Mouse (Mus musculus): ENCODE results near the gene Dnah2. TPM values are rescaled to one million over a fixed set of nuclear protein-coding genes. Genes with fewer than 3 reads are reported as not detected.
A peak's percentile ranks its signal among the peaks of the same experiment; 100 is the strongest.

The Dnah2 gene
- total and polyA plus RNA-seq, 3 experiments = 0.08 to 0.41 (median 0.23) TPM

GRCm38 (mm10) chr11:69413221-69414181, 135.4 kb downstream of the Dnah2 start, which contains the start of gene Kdm6b:
Gene Kdm6b (minus strand): TSS chr11:69413675.
- no peak within 1 kb of the TSS for H3K4me3 ChIP-seq
- no peak within 1 kb of the TSS for H3K27ac ChIP-seq
- H3K27me3 ChIP-seq (ENCODE audit: control insufficient read depth, insufficient read depth, low read length) = no peaks in the 10 kb centered on the region
- peaks cover 3% of the 10 kb centered on the region; the same call in 1 of the 2 replicates for H3K36me3 ChIP-seq (ENCODE audit: control insufficient read depth, insufficient read depth, low read length)
- no peaks in the 10 kb centered on the region for H3K79me2 ChIP-seq (replicated peaks; ENCODE audit: control insufficient read depth, insufficient read depth, low read length)
- peaks cover 17% of the 10 kb centered on the region for H3K4me1 ChIP-seq (ENCODE audit: control insufficient read depth, insufficient read depth, low read length)
- WGBS = 35% methylated on average over 12 of the region's 12 CpGs
- TF ChIP-seq EP300 (IDR thresholded peaks at IDR 0.05; ENCODE audit: insufficient read depth, low read depth, low read length) (no peak), CTCF (IDR thresholded peaks at IDR 0.05) (no peak), POLR2A (IDR thresholded peaks at IDR 0.05; ENCODE audit: insufficient read depth, low read depth, low read length) (no peak)
- intact Hi-C loops (cut with DNase I) = loop anchor here (10.0 kb wide), 1 partner anchor 581 kb away; the partner anchor contains the start of genes Gabarap and Phf23
- no peak within 1 kb of the TSS for H3K9ac ChIP-seq (ENCODE audit: low read depth, low read length)
- DNase-seq = no peak

- Histone ChIP-seq H3K4me3 (no peak overlapping the region), H3K36me3 (ENCODE audit: control insufficient read depth, insufficient read depth, low read length) (peaks cover 7% of the 10 kb centered on the region; the same call in 1 of the 2 replicates), H3K27me3 (ENCODE audit: control insufficient read depth, insufficient read depth, low read length) (no peaks in the 10 kb centered on the region), H3K9ac (ENCODE audit: low read depth, low read length) (no peak overlapping the region), H3K79me2 (replicated peaks; ENCODE audit: control insufficient read depth, insufficient read depth, low read length) (no peaks in the 10 kb centered on the region), H3K4me1 (ENCODE audit: control insufficient read depth, insufficient read depth, low read length) (peaks cover 21% of the 10 kb centered on the region), H3K27ac (no peak overlapping the region; the same call in 1 of the 2 replicates)
- no peak for TF ChIP-seq POLR2A (IDR thresholded peaks at IDR 0.05; ENCODE audit: insufficient read depth, low read depth, low read length)
- no peak for TF ChIP-seq CTCF (IDR thresholded peaks at IDR 0.05)
- TF ChIP-seq EP300 (IDR thresholded peaks at IDR 0.05; ENCODE audit: insufficient read depth, low read depth, low read length) = no peak
- 71% methylated on average over 7 of the region's 7 CpGs for WGBS
- no peak for DNase-seq
- intact Hi-C loops (cut with DNase I) = loop anchor here (10.0 kb wide), 1 partner anchor 582 kb away; the partner anchor contains the start of genes Gabarap and Phf23
These were observed 136.4 kb downstream of the Dnah2 start for GRCm38 (mm10) chr11:69412548-69412947.

GRCm38 (mm10) chr11:69411538-69412203, 137.2 kb downstream of the Dnah2 start:
- intact Hi-C loops (cut with DNase I) = loop anchor here (10.0 kb wide), 1 partner anchor 583 kb away; the partner anchor contains the start of genes Gabarap and Phf23
- peaks cover 19% of the 10 kb centered on the region for H3K4me1 ChIP-seq (ENCODE audit: control insufficient read depth, insufficient read depth, low read length)
- 1% methylated on average over 38 of the region's 39 CpGs for WGBS

DNA sequence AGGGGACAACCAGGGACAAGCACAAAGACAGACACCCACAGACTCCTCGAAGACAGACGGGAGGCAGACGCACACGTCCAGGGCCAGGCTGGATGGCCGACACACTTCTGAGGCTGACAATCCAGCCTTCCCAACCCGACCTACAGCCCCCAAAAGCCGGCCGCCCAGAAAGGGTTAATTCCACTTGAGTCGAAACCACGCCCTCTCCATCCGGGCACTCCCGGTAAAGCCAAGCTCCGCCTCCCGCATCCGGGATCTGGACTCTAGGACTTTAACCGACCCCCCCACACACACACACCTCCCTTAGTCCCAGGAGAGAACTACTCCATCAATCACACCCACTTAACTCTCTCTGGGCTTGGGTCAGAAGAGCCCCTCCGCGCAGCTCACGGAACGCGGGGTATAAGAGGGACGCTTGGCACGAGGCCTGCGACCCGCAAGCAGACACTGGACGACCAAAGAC, 137.8 kb downstream of the Dnah2 start:
- Histone ChIP-seq H3K4me3 (peak overlapping the region; percentile 80), H3K4me1 (ENCODE audit: control insufficient read depth, insufficient read depth, low read length) (peaks cover 19% of the 10 kb centered on the region), H3K27me3 (ENCODE audit: control insufficient read depth, insufficient read depth, low read length) (no peaks in the 10 kb centered on the region), H3K27ac (peak overlapping the region; percentile 90), H3K36me3 (ENCODE audit: control insufficient read depth, insufficient read depth, low read length) (peaks cover 7% of the 10 kb centered on the region; the same call in 1 of the 2 replicates), H3K9ac (ENCODE audit: low read depth, low read length) (peak overlapping the region; percentile 84), H3K79me2 (replicated peaks; ENCODE audit: control insufficient read depth, insufficient read depth, low read length) (no peaks in the 10 kb centered on the region)
- TF ChIP-seq POLR2A (IDR thresholded peaks at IDR 0.05; ENCODE audit: insufficient read depth, low read depth, low read length) (peak; percentile 39; the same call in 1 of the 2 replicates), CTCF (IDR thresholded peaks at IDR 0.05) (no peak), EP300 (IDR thresholded peaks at IDR 0.05; ENCODE audit: insufficient read depth, low read depth, low read length) (peak; percentile 36; the same call in 1 of the 2 replicates)
- DNase-seq = peak; percentile 92 to 94
- under 1% methylated on average over 26 of the region's 26 CpGs for WGBS
- intact Hi-C loops (cut with DNase I) = loop anchor here (10.0 kb wide), 1 partner anchor 584 kb away; the partner anchor contains the start of genes Gabarap and Phf23

More at GRCm38 (mm10) chr11:69411538-69412203, 137.2 kb downstream of the Dnah2 start:
- no peaks in the 10 kb centered on the region for H3K27me3 ChIP-seq (ENCODE audit: control insufficient read depth, insufficient read depth, low read length)
- H3K36me3 ChIP-seq (ENCODE audit: control insufficient read depth, insufficient read depth, low read length) = peaks cover 7% of the 10 kb centered on the region; the same call in 1 of the 2 replicates
- H3K4me3 ChIP-seq = peak overlapping the region; percentile 80
- peak; percentile 83 to 87 for DNase-seq
- peak overlapping the region; percentile 72 for H3K9ac ChIP-seq (ENCODE audit: low read depth, low read length)
- TF ChIP-seq EP300 (IDR thresholded peaks at IDR 0.05; ENCODE audit: insufficient read depth, low read depth, low read length) = no peak
- no peak for TF ChIP-seq POLR2A (IDR thresholded peaks at IDR 0.05; ENCODE audit: insufficient read depth, low read depth, low read length)
- no peak for TF ChIP-seq CTCF (IDR thresholded peaks at IDR 0.05)
- peak overlapping the region; percentile 90 for H3K27ac ChIP-seq
- no peaks in the 10 kb centered on the region for H3K79me2 ChIP-seq (replicated peaks; ENCODE audit: control insufficient read depth, insufficient read depth, low read length)

DNA sequence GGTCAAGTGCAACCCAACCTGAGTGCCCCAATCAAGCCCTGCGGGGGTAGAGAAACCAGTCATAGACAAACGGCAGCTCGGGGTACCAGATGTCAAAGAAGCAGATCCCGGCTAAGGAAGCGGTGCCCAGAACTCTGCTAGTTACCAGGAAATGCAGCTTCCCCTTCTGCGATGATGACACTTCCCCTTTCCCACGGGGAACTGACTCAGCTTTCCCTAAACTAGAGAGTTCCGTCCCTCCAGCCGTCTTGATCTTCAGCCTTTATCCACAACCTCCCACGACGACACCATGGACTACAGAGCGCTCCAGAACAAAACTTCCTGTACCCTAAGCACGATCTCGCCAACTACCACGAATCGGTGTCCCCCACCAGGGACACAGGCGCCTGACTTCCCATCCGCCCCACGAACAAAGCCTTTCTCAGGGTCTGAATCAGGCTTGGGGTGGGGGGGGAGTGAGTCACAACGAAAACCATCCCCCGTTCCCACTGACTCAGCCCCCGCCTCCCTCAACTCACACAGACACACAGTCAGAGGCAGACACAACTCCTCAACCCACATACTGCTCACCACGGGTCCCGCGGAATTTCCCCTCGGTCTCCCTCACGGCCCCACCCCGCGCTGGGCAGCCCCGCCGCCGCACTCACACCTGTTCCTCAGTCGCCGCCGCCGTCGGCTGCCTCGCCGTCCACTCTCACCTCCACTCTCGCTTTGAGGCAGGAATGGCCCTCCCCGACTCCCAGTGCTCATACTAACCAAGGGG, 138.4 kb downstream of the Dnah2 start:
- intact Hi-C loops (cut with DNase I) = loop anchor here (1.0 to 10.0 kb wide), 2 partner anchors 8 to 584 kb away; partner anchors contain the start of genes Gabarap and Phf23

More for the DNA sequence above, 138.4 kb downstream of the Dnah2 start:
- peak in 1 of 2 experiments; percentile 75 for DNase-seq
- no peaks in the 10 kb centered on the region for H3K79me2 ChIP-seq (replicated peaks; ENCODE audit: control insufficient read depth, insufficient read depth, low read length)
- under 1% methylated on average over 40 of the region's 41 CpGs for WGBS
- peaks cover 19% of the 10 kb centered on the region for H3K4me1 ChIP-seq (ENCODE audit: control insufficient read depth, insufficient read depth, low read length)
- H3K4me3 ChIP-seq = peak overlapping the region; percentile 80
- TF ChIP-seq POLR2A (IDR thresholded peaks at IDR 0.05; ENCODE audit: insufficient read depth, low read depth, low read length) (peak; percentile 71), EP300 (IDR thresholded peaks at IDR 0.05; ENCODE audit: insufficient read depth, low read depth, low read length) (no peak), CTCF (IDR thresholded peaks at IDR 0.05) (no peak)
- no peaks in the 10 kb centered on the region for H3K27me3 ChIP-seq (ENCODE audit: control insufficient read depth, insufficient read depth, low read length)
- peak overlapping the region; percentile 90 for H3K27ac ChIP-seq
- peak overlapping the region; percentile 84 for H3K9ac ChIP-seq (ENCODE audit: low read depth, low read length)
- H3K36me3 ChIP-seq (ENCODE audit: control insufficient read depth, insufficient read depth, low read length) = peaks cover 7% of the 10 kb centered on the region; the same call in 1 of the 2 replicates

All from heart, adult 2 months (tissue).